Mouse (Mus musculus) brain, embryonic 14.5 days (tissue): Measurements from ENCODE around the gene Nop9.

Source experiments
- CTCF ChIP-seq: fragments of 200-500 bp; IDR thresholded peaks from 2 replicates; pipeline ENCODE4 v1.5.1; 2012; ENCODE audit warnings: inconsistent platforms, mild to moderate bottlenecking, moderate library complexity, borderline replicate concordance; ENCODE audit not compliant: insufficient read depth, insufficient read length; ENCODE audit errors: extremely low read depth
- POLR2A ChIP-seq: fragments of 200-500 bp; IDR thresholded peaks from 2 replicates; pipeline ENCODE4 v1.6.1; 2012; ENCODE audit warnings: mild to moderate bottlenecking, inconsistent platforms, borderline replicate concordance; ENCODE audit not compliant: poor library complexity, insufficient read depth, insufficient read length, severe bottlenecking; ENCODE audit errors: extremely low read depth

GRCm38 (mm10) chr14:55726261-55726660, 19.2 kb upstream of the Nop9 start:
- TF ChIP-seq CTCF (no peak), POLR2A (no peak)
